Comparison of ENCODE assay signal across 19 mouse cellular contexts in the genomic region with DNA sequence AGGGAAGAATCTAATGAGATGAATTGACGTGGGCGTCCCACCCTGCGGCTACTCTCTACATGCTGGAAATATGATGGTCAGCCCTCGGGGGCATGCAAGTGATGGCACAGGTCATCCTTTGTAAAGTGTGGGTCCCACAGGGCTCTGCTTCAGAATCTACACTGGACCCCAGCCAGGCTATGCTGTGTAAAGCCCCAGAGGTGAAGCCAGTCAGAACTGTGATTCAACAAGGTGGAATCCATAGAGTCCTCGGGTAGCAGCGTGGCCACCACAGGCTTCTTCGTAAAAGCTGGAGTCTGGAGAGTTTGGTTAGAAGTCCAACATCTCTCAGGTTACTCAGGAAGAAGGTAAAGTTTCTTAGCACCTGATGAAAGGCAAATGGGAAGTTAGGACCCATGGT.
A peak's percentile ranks its signal among the peaks of the same experiment; 100 is the strongest.
DNase-seq lines count a peak whose midpoint lies in the region; ATAC-seq lines count a peak whose summit lies in the region.
"Had no signal": no experiment of that assay in that cellular context is flagged by ENCODE, and none has a peak within 500 bp of the region (broad histone marks: within the 10 kb centered on the region; RNA-seq: fewer than 3 reads in every experiment).

No protein-coding gene starts in this region.

- no peak overlapping the region for H3K4me3 ChIP-seq in embryonic facial prominence, embryonic 13.5 days
- H3K4me3 ChIP-seq in embryonic facial prominence, embryonic 10.5 days, result no peak overlapping the region
- no peak overlapping the region for H3K4me3 ChIP-seq in limb, embryonic 11.5 days (ENCODE audit: low read depth, low read length)
- no peak overlapping the region for H3K4me3 ChIP-seq in limb, embryonic 15.5 days
- H3K4me3 ChIP-seq in forebrain, embryonic 13.5 days, result no peak overlapping the region
- H3K4me3 ChIP-seq: gastrocnemius, adult 2 months; heart, embryonic 12.5 days; hindbrain, embryonic 12.5 days had no signal

- H3K36me3 ChIP-seq in embryonic facial prominence, embryonic 13.5 days, result no peaks in the 10 kb centered on the region
- no peaks in the 10 kb centered on the region for H3K36me3 ChIP-seq in embryonic facial prominence, embryonic 10.5 days (replicated peaks)
- H3K36me3 ChIP-seq in limb, embryonic 11.5 days (ENCODE audit: control insufficient read depth, insufficient read depth, low read length), result no peaks in the 10 kb centered on the region
- H3K36me3 ChIP-seq in limb, embryonic 15.5 days, result no peaks in the 10 kb centered on the region
- H3K36me3 ChIP-seq in forebrain, embryonic 13.5 days (ENCODE audit: poor library complexity, severe bottlenecking), result no peaks in the 10 kb centered on the region
- H3K36me3 ChIP-seq: heart, embryonic 12.5 days; hindbrain, embryonic 12.5 days had no signal

- peaks cover 42% of the 10 kb centered on the region for H3K4me1 ChIP-seq in embryonic facial prominence, embryonic 13.5 days
- peaks cover 59% of the 10 kb centered on the region for H3K4me1 ChIP-seq in embryonic facial prominence, embryonic 10.5 days
- peaks cover 25% of the 10 kb centered on the region for H3K4me1 ChIP-seq in limb, embryonic 11.5 days (ENCODE audit: control insufficient read depth, insufficient read depth, low read length)
- H3K4me1 ChIP-seq in limb, embryonic 15.5 days, result peaks cover 47% of the 10 kb centered on the region
- H3K4me1 ChIP-seq in forebrain, embryonic 13.5 days, result peaks cover 43% of the 10 kb centered on the region

- 81% methylated on average over 7 of the region's 7 CpGs for WGBS in embryonic facial prominence, embryonic 13.5 days
- 87% methylated on average over 7 of the region's 7 CpGs for WGBS in embryonic facial prominence, embryonic 10.5 days
- WGBS in limb, embryonic 11.5 days, result 90% methylated on average over 7 of the region's 7 CpGs
- WGBS in limb, embryonic 15.5 days, result 84% methylated on average over 7 of the region's 7 CpGs
- WGBS in forebrain, embryonic 13.5 days, result 93% methylated on average over 7 of the region's 7 CpGs

- H3K9ac ChIP-seq in embryonic facial prominence, embryonic 13.5 days, result no peak overlapping the region
- no peak overlapping the region for H3K9ac ChIP-seq in limb, embryonic 11.5 days (ENCODE audit: low read length)
- no peak overlapping the region for H3K9ac ChIP-seq in limb, embryonic 15.5 days
- H3K9ac ChIP-seq in forebrain, embryonic 13.5 days, result no peak overlapping the region; the same call in 1 of the 2 replicates
- H3K9ac ChIP-seq: forebrain, postnatal 0 days; heart, embryonic 12.5 days; hindbrain, embryonic 12.5 days had no signal

- H3K9me3 ChIP-seq in embryonic facial prominence, embryonic 13.5 days, result no peaks in the 10 kb centered on the region
- H3K9me3 ChIP-seq in embryonic facial prominence, embryonic 10.5 days, result no peaks in the 10 kb centered on the region
- H3K9me3 ChIP-seq in limb, embryonic 11.5 days (ENCODE audit: control insufficient read depth, low read length), result no peaks in the 10 kb centered on the region
- no peaks in the 10 kb centered on the region for H3K9me3 ChIP-seq in limb, embryonic 15.5 days
- no peaks in the 10 kb centered on the region for H3K9me3 ChIP-seq in forebrain, embryonic 13.5 days (replicated peaks)
- H3K9me3 ChIP-seq: G1E; heart, embryonic 12.5 days; hindbrain, embryonic 12.5 days had no signal

- H3K4me2 ChIP-seq in embryonic facial prominence, embryonic 13.5 days, result no peak overlapping the region
- H3K4me2 ChIP-seq in limb, embryonic 11.5 days (ENCODE audit: low read depth, severe bottlenecking), result no peak overlapping the region
- no peak overlapping the region for H3K4me2 ChIP-seq in limb, embryonic 15.5 days
- no peak overlapping the region for H3K4me2 ChIP-seq in forebrain, embryonic 13.5 days
- H3K4me2 ChIP-seq: heart, embryonic 12.5 days; hindbrain, embryonic 12.5 days had no signal

- no peak for DNase-seq in embryonic facial prominence, embryonic 10.5 days (ENCODE audit: low spot score)
- DNase-seq in NIH3T3 (ENCODE audit: low read depth), result peak; percentile 76
- DNase-seq in limb, embryonic 11.5 days (ENCODE audit: low spot score), result no peak
- DNase-seq in lung, adult 18-20 months, result no peak
- DNase-seq: adrenal gland, postnatal 10 days; cerebellum, adult 18-20 months; cerebellum, adult 9-11 months; cerebellum, postnatal 36 days; forebrain, postnatal 0 days; gastrocnemius, adult 2 months; gastrocnemius, postnatal 25 days; heart, postnatal 36 days had no signal

- ATAC-seq in embryonic facial prominence, embryonic 13.5 days (ENCODE audit: insufficient number of reproducible peaks, insufficient read depth, low FRiP score, low TSS enrichment, low read depth), result no peak
- ATAC-seq in limb, embryonic 11.5 days (ENCODE audit: insufficient number of reproducible peaks, low FRiP score, low TSS enrichment, low read depth), result no peak
- no peak for ATAC-seq in limb, embryonic 15.5 days (ENCODE audit: insufficient number of reproducible peaks, low FRiP score, low TSS enrichment, low read depth)
- ATAC-seq in forebrain, embryonic 13.5 days, result no peak
- ATAC-seq: forebrain, postnatal 0 days; hindbrain, embryonic 16.5 days had no signal

- 0 out of 2 replicates have a peak overlapping the region, but pooled peaks have one; percentile 39 for H3K27ac ChIP-seq in embryonic facial prominence, embryonic 13.5 days
- H3K27ac ChIP-seq in embryonic facial prominence, embryonic 10.5 days (replicated peaks), result no peak overlapping the region
- H3K27ac ChIP-seq in limb, embryonic 11.5 days (replicated peaks; ENCODE audit: low read depth, low read length), result peak overlapping the region; percentile 62; the same call in 1 of the 2 replicates
- H3K27ac ChIP-seq in limb, embryonic 15.5 days, result peak overlapping the region; percentile 50
- H3K27ac ChIP-seq in forebrain, embryonic 13.5 days, result no peak overlapping the region
- H3K27ac ChIP-seq: gastrocnemius, adult 2 months; hindbrain, embryonic 12.5 days had no signal

- no peaks in the 10 kb centered on the region for H3K27me3 ChIP-seq in embryonic facial prominence, embryonic 13.5 days
- peaks cover 7% of the 10 kb centered on the region; the same call in 1 of the 2 replicates for H3K27me3 ChIP-seq in embryonic facial prominence, embryonic 10.5 days (replicated peaks; ENCODE audit: low read depth, poor library complexity, severe bottlenecking)
- no peaks in the 10 kb centered on the region for H3K27me3 ChIP-seq in limb, embryonic 11.5 days (ENCODE audit: control insufficient read depth, insufficient read depth, low read length)
- 0 out of 2 replicates have a peak, but pooled peaks cover 3% of the 10 kb centered on the region for H3K27me3 ChIP-seq in limb, embryonic 15.5 days
- no peaks in the 10 kb centered on the region for H3K27me3 ChIP-seq in forebrain, embryonic 13.5 days
- H3K27me3 ChIP-seq: heart, embryonic 12.5 days; hindbrain, embryonic 12.5 days had no signal

Comparison
In these comparisons a context has a peak if more than half of its experiments do, and no peak if none do; other contexts are left out.
1. H3K27ac ChIP-seq: peak in embryonic facial prominence, embryonic 13.5 days (single experiment), limb, embryonic 11.5 days (single experiment) and limb, embryonic 15.5 days (single experiment); none in embryonic facial prominence, embryonic 10.5 days (single experiment) and forebrain, embryonic 13.5 days (single experiment).